Mouse (Mus musculus): Measurements from ENCODE around the gene Msl2.

Gene Msl2

GRCm38 (mm10) chr9:101152872-101153271 lies 79.0 kb downstream of the Msl2 start:
- peak; percentile 27 for DNase-seq (ENCODE audit: low spot score)
